Mouse (Mus musculus) forebrain, embryonic 16.5 days (tissue): Measurements from ENCODE around the gene Vps37d. TPM values are rescaled to one million over a fixed set of nuclear protein-coding genes. Genes with fewer than 3 reads are reported as not detected.

ENCODE experiments used
- ATAC-seq: fragments of 200-750 bp; cut with Nextera tagmentation; 2 replicates; pipeline ENCODE4 v1.8.0; 2017; ENCODE audit warnings: mild to moderate bottlenecking, moderate library complexity
- H3K27ac ChIP-seq: fragments of 300-500 bp; sonication (generic); 2 replicates; pipeline ENCODE4 v1.5.1; 2014; ENCODE audit warnings: low read length, control low read depth
- H3K27me3 ChIP-seq: fragments of 300-500 bp; sonication (generic); replicated peaks from 2 replicates; pipeline ENCODE4 v1.6.1; 2014; ENCODE audit warnings: low read length; ENCODE audit not compliant: control insufficient read depth, insufficient read depth
- H3K36me3 ChIP-seq: fragments of 300-500 bp; sonication (generic); 2 replicates; pipeline ENCODE4 v1.6.1; 2014; ENCODE audit not compliant: control insufficient read depth, insufficient read depth
- H3K4me1 ChIP-seq: fragments of 300-500 bp; sonication (generic); replicated peaks from 2 replicates; pipeline ENCODE4 v1.6.1; 2014; ENCODE audit warnings: low read length; ENCODE audit not compliant: control insufficient read depth, insufficient read depth
- H3K4me2 ChIP-seq: fragments of 300-500 bp; sonication (generic); 2 replicates; pipeline ENCODE4 v1.6.1; 2014; ENCODE audit warnings: mild to moderate bottlenecking, low read length, control low read depth
- H3K4me3 ChIP-seq: fragments of 300-500 bp; sonication (generic); replicated peaks from 2 replicates; pipeline ENCODE4 v1.5.1; 2014; ENCODE audit warnings: mild to moderate bottlenecking, low read length, control low read depth
- H3K9ac ChIP-seq: fragments of 300-500 bp; sonication (generic); replicated peaks from 2 replicates; pipeline ENCODE4 v1.6.1; 2014; ENCODE audit warnings: low read depth, low read length, control low read depth
- H3K9me3 ChIP-seq: fragments of 300-500 bp; sonication (generic); 2 replicates; pipeline ENCODE4 v1.6.1; 2016; ENCODE audit warnings: low read length; ENCODE audit not compliant: control insufficient read depth
- WGBS: fragments of 180-500 bp; shearing (Covaris S2); extraction: QIAGEN DNeasy Blood & Tissue Kit; methylation state at CpG from one replicate; pipeline ENCODE4 v1.1.7; 2014; 5-methylcytosine and 5-hydroxymethylcytosine counted together
- polyA plus RNA-seq: library from polyadenylated mRNA; unstranded; fragments of >200 nt; fragmentation: Nextera tagmentation; extraction: Ambion mirVana; gene quantifications from 2 replicates; pipeline ENCODE4 v1.2.1, GENCODE M21; 2015

Gene Vps37d
- polyA plus RNA-seq, 1 experiment from 2014 or later: 27.2 TPM

GRCm38 (mm10) chr5:135040059-135040458 is 38.0 kb downstream of the Vps37d start:
- 39% methylated on average over 6 of the region's 6 CpGs for WGBS
- no peak overlapping the region for H3K9ac ChIP-seq

GRCm38 (mm10) chr5:135039541-135039940 is 38.5 kb downstream of the Vps37d start:
- Histone ChIP-seq H3K4me3 (no peak overlapping the region), H3K27me3 (no peaks in the 10 kb centered on the region), H3K4me2 (no peak overlapping the region), H3K4me1 (no peaks in the 10 kb centered on the region), H3K9me3 (peaks cover 2% of the 10 kb centered on the region; the same call in 1 of the 2 replicates), H3K36me3 (no peaks in the 10 kb centered on the region), H3K9ac (no peak overlapping the region), H3K27ac (no peak overlapping the region)
- 83% methylated on average over 9 of the region's 9 CpGs for WGBS
- no peak for ATAC-seq

More at GRCm38 (mm10) chr5:135040059-135040458, 38.0 kb downstream of the Vps37d start:
- Histone ChIP-seq H3K9me3 (no peaks in the 10 kb centered on the region), H3K36me3 (peaks cover 2% of the 10 kb centered on the region), H3K4me2 (no peak overlapping the region), H3K4me1 (no peaks in the 10 kb centered on the region), H3K27ac (no peak overlapping the region), H3K4me3 (no peak overlapping the region), H3K27me3 (no peaks in the 10 kb centered on the region)
- no peak for ATAC-seq

GRCm38 (mm10) chr5:135037946-135038345 is 40.1 kb downstream of the Vps37d start:
- no peak for ATAC-seq
- no peaks in the 10 kb centered on the region for H3K27me3 ChIP-seq
- no peak overlapping the region for H3K4me2 ChIP-seq
- no peaks in the 10 kb centered on the region for H3K36me3 ChIP-seq
- H3K27ac ChIP-seq: no peak overlapping the region
- no peak overlapping the region for H3K9ac ChIP-seq
- peaks cover 3% of the 10 kb centered on the region; the same call in 1 of the 2 replicates for H3K9me3 ChIP-seq
- no peak overlapping the region for H3K4me3 ChIP-seq
- WGBS: 87% methylated on average over 3 of the region's 3 CpGs
- H3K4me1 ChIP-seq: no peaks in the 10 kb centered on the region

DNA sequence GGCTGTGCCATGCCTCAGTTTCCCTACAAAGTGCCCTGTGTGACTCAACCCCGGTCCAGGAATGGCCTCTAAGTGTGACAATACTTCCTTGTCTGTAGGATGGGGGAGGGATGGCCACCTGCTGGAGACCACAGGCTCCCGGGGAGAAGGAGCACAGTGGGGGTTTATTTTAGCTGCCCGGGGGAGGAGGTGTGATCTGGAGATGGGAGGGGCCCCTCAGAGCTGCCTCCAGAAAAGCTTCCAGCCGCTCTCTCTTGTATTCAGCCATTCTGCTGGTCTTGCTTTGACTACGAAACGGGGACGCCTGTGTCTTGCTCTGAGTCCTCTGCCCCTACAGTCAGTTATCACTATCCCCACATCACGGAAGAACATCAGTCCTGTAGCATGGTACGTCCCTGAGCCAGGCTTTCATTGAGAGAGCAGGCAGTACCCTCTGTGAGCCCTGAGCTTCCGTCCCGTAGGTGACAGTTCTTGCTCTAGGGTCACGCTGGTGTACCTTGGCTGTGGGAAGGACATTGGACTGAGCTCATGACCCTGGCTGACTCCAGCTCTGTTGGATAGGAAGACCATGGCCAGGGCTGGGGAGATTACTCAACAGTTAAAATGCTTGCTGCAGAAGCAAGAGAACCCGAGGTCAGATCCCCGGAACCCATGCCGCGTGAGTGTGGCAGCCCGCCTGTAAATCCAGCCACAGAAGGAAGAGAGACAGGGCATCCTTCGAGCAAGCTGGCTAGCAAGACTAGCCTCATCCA is 42.3 kb downstream of the Vps37d start:
- Histone ChIP-seq H3K4me3 (no peak overlapping the region), H3K27ac (no peak overlapping the region), H3K9ac (no peak overlapping the region), H3K4me1 (no peaks in the 10 kb centered on the region), H3K27me3 (no peaks in the 10 kb centered on the region), H3K36me3 (no peaks in the 10 kb centered on the region), H3K4me2 (no peak overlapping the region), H3K9me3 (peaks cover 3% of the 10 kb centered on the region; the same call in 1 of the 2 replicates)
- WGBS: 67% methylated on average over 18 of the region's 18 CpGs
- ATAC-seq: no peak

DNA sequence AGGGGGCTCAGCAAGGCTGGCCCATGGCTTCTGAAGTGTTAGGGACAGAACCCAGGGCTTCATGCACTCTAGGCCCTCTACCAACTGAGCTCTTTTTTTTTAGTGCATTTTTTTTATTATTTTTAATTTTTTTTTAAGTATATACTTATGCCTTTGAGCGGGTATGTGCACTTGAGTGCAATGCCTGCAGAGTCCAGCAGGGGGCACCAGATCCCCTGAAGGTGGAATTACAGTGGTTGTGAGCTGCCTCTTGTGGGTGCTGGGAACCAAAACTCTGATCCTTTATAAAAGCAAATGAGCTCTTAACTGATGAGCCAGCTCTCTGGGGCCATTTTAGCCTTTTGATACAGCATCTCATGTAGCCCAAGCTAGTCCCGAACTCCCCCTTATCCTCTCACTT is 43.5 kb downstream of the Vps37d start:
- H3K9me3 ChIP-seq: peaks cover 3% of the 10 kb centered on the region; the same call in 1 of the 2 replicates
- no peak overlapping the region for H3K4me2 ChIP-seq
- ATAC-seq: no peak
- 98% methylated on average over 2 of the region's 2 CpGs for WGBS
- H3K36me3 ChIP-seq: no peaks in the 10 kb centered on the region
- no peaks in the 10 kb centered on the region for H3K27me3 ChIP-seq
- H3K9ac ChIP-seq: no peak overlapping the region
- H3K4me1 ChIP-seq: no peaks in the 10 kb centered on the region
- no peak overlapping the region for H3K4me3 ChIP-seq
- no peak overlapping the region for H3K27ac ChIP-seq

DNA sequence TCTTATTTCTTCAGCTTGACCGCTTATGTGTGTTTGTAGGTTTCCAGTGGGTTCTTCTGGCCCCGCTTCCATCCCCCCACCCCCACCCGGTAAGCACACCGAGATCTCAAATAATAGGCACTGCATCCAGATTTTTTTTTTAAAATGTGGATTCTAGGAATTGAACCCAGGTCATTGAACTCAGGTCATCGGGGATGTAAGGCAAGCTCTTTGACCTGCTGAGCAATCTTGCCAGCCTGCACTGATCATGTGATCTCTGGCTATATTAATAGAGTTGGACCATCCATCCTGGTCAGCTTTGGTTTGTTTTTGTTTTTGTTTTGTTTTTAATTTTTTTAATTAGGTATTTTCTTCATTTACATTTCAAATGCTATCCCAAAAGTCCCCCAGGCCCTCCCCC is 45.5 kb downstream of the Vps37d start:
- Histone ChIP-seq H3K4me1 (no peaks in the 10 kb centered on the region), H3K4me2 (no peak overlapping the region), H3K4me3 (no peak overlapping the region), H3K9me3 (peaks cover 3% of the 10 kb centered on the region; the same call in 1 of the 2 replicates), H3K27ac (no peak overlapping the region), H3K9ac (no peak overlapping the region), H3K27me3 (no peaks in the 10 kb centered on the region), H3K36me3 (no peaks in the 10 kb centered on the region)
- WGBS: 95% methylated on average over 5 of the region's 5 CpGs
- no peak for ATAC-seq

DNA sequence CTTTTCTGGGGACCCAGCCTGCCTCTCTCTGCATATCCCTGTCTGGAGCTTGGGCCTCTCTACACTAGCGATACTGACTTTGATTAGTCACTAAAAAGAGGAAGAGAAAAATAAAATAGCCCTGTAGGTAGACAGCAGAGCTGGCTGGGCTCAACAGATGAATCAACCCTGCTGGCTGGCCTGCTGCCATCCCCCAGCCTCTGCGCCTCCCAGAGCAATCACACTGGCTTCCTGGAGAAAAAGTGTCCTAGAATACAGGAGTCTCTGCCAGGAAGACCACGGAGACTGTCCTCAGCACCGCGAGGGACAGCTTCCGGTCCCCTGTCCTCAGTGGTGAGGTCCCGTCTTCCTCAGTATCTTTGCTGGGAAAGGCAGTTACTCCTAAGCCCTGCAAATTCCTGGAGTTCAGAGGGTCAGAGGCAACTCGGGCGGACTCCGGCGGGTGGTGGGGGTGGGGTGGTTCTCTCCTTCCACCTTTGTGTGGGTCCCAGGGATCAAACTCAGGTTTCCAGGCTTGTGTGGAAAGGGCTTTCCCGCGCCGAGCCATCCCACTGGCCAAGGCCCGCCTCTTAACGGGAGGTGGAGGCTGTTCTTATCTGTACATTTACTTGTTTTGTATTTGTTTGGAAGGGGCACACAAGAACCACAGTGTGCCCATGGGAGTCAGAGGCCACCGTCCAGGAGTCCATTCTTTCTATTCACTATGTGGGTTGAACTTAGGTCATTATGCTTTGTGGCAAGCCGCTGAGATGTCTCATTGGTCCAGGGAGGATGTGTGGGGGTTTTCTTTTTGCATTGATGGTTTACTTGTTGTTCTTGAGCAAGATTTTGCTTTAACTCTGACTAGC is 48.8 kb downstream of the Vps37d start:
- no peaks in the 10 kb centered on the region for H3K27me3 ChIP-seq
- 49% methylated on average over 18 of the region's 18 CpGs for WGBS
- no peak overlapping the region for H3K9ac ChIP-seq
- H3K4me3 ChIP-seq: no peak overlapping the region
- no peak overlapping the region for H3K4me2 ChIP-seq
- ATAC-seq: no peak
- no peaks in the 10 kb centered on the region for H3K9me3 ChIP-seq
- no peak overlapping the region for H3K27ac ChIP-seq
- no peaks in the 10 kb centered on the region for H3K36me3 ChIP-seq
- peaks cover 11% of the 10 kb centered on the region for H3K4me1 ChIP-seq

DNA sequence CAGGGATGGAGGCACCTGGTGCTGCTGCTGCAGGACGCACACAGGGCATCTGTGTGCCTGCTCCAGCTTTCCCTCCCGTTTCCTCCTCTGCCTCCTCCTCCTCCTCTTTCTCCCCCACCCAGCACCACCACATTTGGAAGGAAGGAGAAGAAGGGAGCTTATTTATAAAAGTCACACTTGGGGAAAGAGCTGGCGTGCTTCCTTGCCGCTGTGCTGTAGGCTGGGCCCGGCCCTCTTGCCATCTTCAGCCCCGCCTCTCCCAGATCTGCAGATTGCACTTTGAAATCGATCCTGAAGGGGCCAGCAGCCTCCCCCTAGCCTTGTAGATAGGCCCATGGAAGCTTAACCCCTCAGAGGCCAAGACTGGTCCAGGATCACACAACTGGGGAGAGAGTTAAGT is 52.2 kb downstream of the Vps37d start:
- Histone ChIP-seq H3K9ac (no peak overlapping the region), H3K9me3 (no peaks in the 10 kb centered on the region), H3K36me3 (no peaks in the 10 kb centered on the region), H3K27ac (no peak overlapping the region), H3K4me2 (no peak overlapping the region), H3K4me3 (no peak overlapping the region), H3K27me3 (no peaks in the 10 kb centered on the region), H3K4me1 (peaks cover 21% of the 10 kb centered on the region)
- no peak for ATAC-seq
- whole genome bisulfite sequencing: 21% methylated on average over 7 of the region's 7 CpGs

GRCm38 (mm10) chr5:135024665-135025224 is 53.3 kb downstream of the Vps37d start:
- peaks cover 21% of the 10 kb centered on the region for H3K4me1 ChIP-seq
- peak overlapping the region; percentile 96; the same call in 1 of the 2 replicates for H3K4me2 ChIP-seq
- H3K9me3 ChIP-seq: no peaks in the 10 kb centered on the region
- 72% methylated on average over 11 of the region's 11 CpGs for WGBS
- no peaks in the 10 kb centered on the region for H3K27me3 ChIP-seq
- H3K4me3 ChIP-seq: no peak overlapping the region; the same call in 1 of the 2 replicates
- H3K27ac ChIP-seq: no peak overlapping the region
- H3K36me3 ChIP-seq: no peaks in the 10 kb centered on the region
- ATAC-seq: no peak
- H3K9ac ChIP-seq: no peak overlapping the region
